In the genomic region with DNA sequence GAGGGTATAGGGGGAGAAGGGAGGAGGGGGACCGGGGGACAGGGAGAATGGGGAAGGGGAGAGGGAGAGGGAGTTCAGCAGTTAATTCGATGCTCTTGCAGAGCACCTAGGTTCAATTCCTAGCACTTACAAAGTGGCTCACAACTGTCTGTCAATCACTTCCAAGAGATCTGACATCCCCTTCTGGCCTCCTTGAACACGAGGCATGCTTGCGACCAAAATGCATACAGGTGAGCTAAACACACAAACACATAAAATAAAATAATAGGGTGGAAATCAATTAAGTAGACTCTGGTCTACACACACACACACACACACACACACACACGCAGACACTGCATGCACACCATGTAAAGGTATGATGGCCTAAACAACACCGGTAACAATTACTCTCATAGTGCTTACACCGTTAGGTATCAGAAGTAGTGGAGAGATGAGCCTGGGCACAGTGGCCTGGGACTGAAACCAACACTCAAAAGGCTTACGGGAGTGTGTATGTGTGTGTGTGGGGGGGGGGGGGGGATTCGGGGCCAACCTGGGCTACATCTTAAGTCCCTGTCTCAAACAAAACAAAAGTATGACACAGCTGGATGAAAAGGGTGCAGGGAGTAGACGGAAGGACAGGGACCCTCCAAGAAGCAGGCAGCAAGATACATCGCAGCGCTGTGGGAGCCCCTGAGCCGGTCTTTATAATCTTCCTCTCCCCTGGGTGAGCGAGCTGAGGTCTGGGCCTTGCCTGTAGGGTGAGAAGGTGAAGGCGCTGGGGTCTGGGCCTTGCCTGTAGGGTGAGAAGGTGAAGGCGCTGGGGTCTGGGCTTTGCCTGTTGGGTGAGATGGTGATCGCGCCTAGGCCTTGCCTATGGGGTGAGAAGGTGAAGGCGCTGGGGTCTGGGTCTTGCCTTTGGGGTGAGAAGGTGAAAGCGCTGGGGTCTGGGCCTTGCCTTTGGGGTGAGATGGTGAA, we compare ENCODE assay signal across 11 mouse cellular contexts. TPM values are rescaled to one million over a fixed set of nuclear protein-coding genes. Genes with fewer than 3 reads are reported as not detected.
DNase-seq lines count a peak whose midpoint lies in the region; ATAC-seq and TF ChIP-seq lines count a peak whose summit lies in the region.
"Had no signal": no experiment of that assay in that cellular context is flagged by ENCODE, and none has a peak within 500 bp of the region (broad histone marks: within the 10 kb centered on the region; RNA-seq: fewer than 3 reads in every experiment).

No protein-coding gene starts in this region.

- no peaks in the 10 kb centered on the region for H3K27me3 ChIP-seq in G1E (ENCODE audit: insufficient read depth, low read length)
- H3K27me3 ChIP-seq in myocyte (ENCODE audit: control insufficient read depth, insufficient read depth, insufficient read length): no peaks in the 10 kb centered on the region
- H3K27me3 ChIP-seq in forebrain, embryonic 14.5 days (replicated peaks; ENCODE audit: control insufficient read depth, insufficient read depth, low read length): no peaks in the 10 kb centered on the region
- H3K27me3 ChIP-seq: midbrain, embryonic 15.5 days had no signal

- TF ChIP-seq CTCF in lung, adult 2 months (IDR thresholded peaks at IDR 0.05; ENCODE audit: insufficient read depth, low read length): no peak
- no peak for TF ChIP-seq CTCF in G1E (IDR thresholded peaks at IDR 0.05; ENCODE audit: low read depth, low read length)

- no peak overlapping the region for H3K27ac ChIP-seq in forebrain, embryonic 14.5 days (ENCODE audit: low read depth, low read length)
- H3K27ac ChIP-seq: midbrain, embryonic 15.5 days had no signal

- H3K9ac ChIP-seq in forebrain, embryonic 14.5 days (ENCODE audit: low read length): no peak overlapping the region
- H3K9ac ChIP-seq: midbrain, embryonic 15.5 days had no signal

- no peak for DNase-seq in lung, adult 2 months
- DNase-seq in lung, postnatal 14 days: no peak
- no peak for DNase-seq in G1E (ENCODE audit: low spot score)
- peak; percentile 78 for DNase-seq in induced T-regulatory cell, adult 2 months (ENCODE audit: low read depth)
- no peak for DNase-seq in forebrain, embryonic 14.5 days (ENCODE audit: low spot score)
- no peak for DNase-seq in layer of hippocampus, adult 18-20 months (ENCODE audit: low spot score in 2 of 2)
- DNase-seq: cerebellum, postnatal 25 days; retina, postnatal 1 day had no signal

- TF ChIP-seq POLR2A in lung, adult 2 months (IDR thresholded peaks at IDR 0.05; ENCODE audit: borderline replicate concordance, extremely low read depth, low read depth, low read length): no peak
- TF ChIP-seq POLR2A in myocyte (IDR thresholded peaks at IDR 0.05; ENCODE audit: insufficient read length, low read depth): no peak

- peak overlapping the region; percentile 55 for H3ac ChIP-seq in myocyte (ENCODE audit: control insufficient read depth, insufficient read length)

- 81% methylated on average over 20 of the region's 20 CpGs for WGBS in lung, adult 2 months
- WGBS in forebrain, embryonic 14.5 days: 89% methylated on average over 20 of the region's 20 CpGs

- no peaks in the 10 kb centered on the region for H3K9me3 ChIP-seq in G1E (replicated peaks)
- H3K9me3 ChIP-seq in forebrain, embryonic 14.5 days (replicated peaks; ENCODE audit: control insufficient read depth, low read length): no peaks in the 10 kb centered on the region
- H3K9me3 ChIP-seq: midbrain, embryonic 15.5 days had no signal

- H3K36me3 ChIP-seq in G1E (replicated peaks) (peaks cover 34% of the 10 kb centered on the region), myocyte (ENCODE audit: control insufficient read depth, insufficient read depth) (peaks cover 9% of the 10 kb centered on the region)
- H3K36me3 ChIP-seq in forebrain, embryonic 14.5 days (ENCODE audit: control insufficient read depth, insufficient read depth, low read length): no peaks in the 10 kb centered on the region
- H3K36me3 ChIP-seq: midbrain, embryonic 15.5 days had no signal

- H3K79me2 ChIP-seq in myocyte (ENCODE audit: control insufficient read depth, insufficient read depth): peaks cover 20% of the 10 kb centered on the region

- H3K4me3 ChIP-seq in lung, adult 2 months (replicated peaks; ENCODE audit: extremely low read depth, low read depth, low read length): peak overlapping the region; percentile 36
- H3K4me3 ChIP-seq in G1E (ENCODE audit: low read depth, low read length): peak overlapping the region; percentile 81
- peak overlapping the region; percentile 55 for H3K4me3 ChIP-seq in myocyte
- no peak overlapping the region for H3K4me3 ChIP-seq in forebrain, embryonic 14.5 days (ENCODE audit: low read depth, low read length)
- H3K4me3 ChIP-seq: midbrain, embryonic 15.5 days had no signal

- ATAC-seq in G1E (ENCODE audit: extremely low read depth, insufficient number of reproducible peaks, low FRiP score, poor library complexity, severe bottlenecking): no peak
- no peak for ATAC-seq in forebrain, embryonic 14.5 days
- ATAC-seq: midbrain, embryonic 15.5 days had no signal

- H3K4me2 ChIP-seq in myocyte (ENCODE audit: low read depth): peak overlapping the region; percentile 76
- H3K4me2 ChIP-seq in forebrain, embryonic 14.5 days (ENCODE audit: low read length): no peak overlapping the region
- H3K4me2 ChIP-seq: midbrain, embryonic 15.5 days had no signal

- peaks cover 6% of the 10 kb centered on the region for H3K4me1 ChIP-seq in lung, adult 2 months (ENCODE audit: control insufficient read depth, insufficient read depth, low read length)
- H3K4me1 ChIP-seq in G1E (ENCODE audit: insufficient read depth, low read depth, low read length): peaks cover 70% of the 10 kb centered on the region
- H3K4me1 ChIP-seq in forebrain, embryonic 14.5 days (ENCODE audit: control insufficient read depth, insufficient read depth, low read length): no peaks in the 10 kb centered on the region

TF ChIP-seq in myocyte, 11 proteins besides CTCF, POLR2A, EP300 and RAD21:
- TF ChIP-seq SRF (IDR thresholded peaks at IDR 0.05; ENCODE audit: control insufficient read depth, insufficient read length, low read depth) (no peak), REST (IDR thresholded peaks at IDR 0.05; ENCODE audit: insufficient read depth, insufficient read length) (no peak), POLR2AphosphoS2 (IDR thresholded peaks at IDR 0.05; ENCODE audit: insufficient read length, low read depth) (no peak), TCF12 (IDR thresholded peaks at IDR 0.05; ENCODE audit: insufficient read depth, poor library complexity, severe bottlenecking) (no peak), CEBPB (IDR thresholded peaks at IDR 0.05; ENCODE audit: insufficient read depth, poor library complexity, severe bottlenecking) (no peak), MAX (IDR thresholded peaks at IDR 0.05; ENCODE audit: low read depth) (no peak), MYOG (IDR thresholded peaks at IDR 0.05; ENCODE audit: control insufficient read depth in 1 of 3, insufficient read depth in 1 of 3, insufficient read length in 2 of 3, low read depth in 2 of 3) (no peak)

RNA-seq across cellular contexts. Expression of gene AI467606, which starts 0.7 kb away (rescaled TPM):
- polyA plus RNA-seq in lung, adult 2 months (2012; rRNA removed): 45.0 and 49.9 TPM in 2 replicates
- total RNA-seq in G1E (2014; fragmentation: Nextera tagmentation): 39.5 and 42.1 TPM in 2 replicates
- total RNA-seq in G1E (2017): 42.2 and 50.8 TPM in 2 replicates
- 134 and 143 TPM in 2 replicates for polyA plus RNA-seq in G1E (2012)
- 45.0 TPM for polyA plus RNA-seq in myocyte (2012; fragmentation: generic; extraction: Trizol)
- 1.5 and 2.2 TPM in 2 replicates for polyA plus RNA-seq in forebrain, embryonic 14.5 days (2014; fragmentation: Nextera tagmentation; extraction: Ambion mirVana)
- 1 to 10 TPM in 1 of 2 experiments, under 1 TPM in 1; 0.84 to 1.6 TPM for total RNA-seq in layer of hippocampus, adult 18-20 months (2021)

RNA-seq across cellular contexts. Expression of gene Zg16, which starts 3.3 kb away (rescaled TPM):
- 0.37 and 19.0 TPM in 2 replicates for polyA plus RNA-seq in lung, adult 2 months (2012; rRNA removed)
- 2.9 TPM in 1 of 2 replicates, not detected in the other for total RNA-seq in G1E (2014; fragmentation: Nextera tagmentation)
- total RNA-seq in G1E (2017): 0.17 TPM in 1 of 2 replicates, not detected in the other
- not detected in 2 replicates for polyA plus RNA-seq in G1E (2012)
- not detected for polyA plus RNA-seq in myocyte (2012; fragmentation: generic; extraction: Trizol)
- polyA plus RNA-seq in forebrain, embryonic 14.5 days (2014; fragmentation: Nextera tagmentation; extraction: Ambion mirVana): not detected in 2 replicates
- not detected for total RNA-seq in layer of hippocampus, adult 18-20 months (2021)
- total RNA-seq: layer of hippocampus, postnatal 10 days had no signal
- polyA plus RNA-seq: midbrain, embryonic 15.5 days had no signal

RNA-seq across cellular contexts. Expression of gene Qprt, which starts 31.6 kb away (rescaled TPM):
- 0.57 and 0.93 TPM in 2 replicates for polyA plus RNA-seq in lung, adult 2 months (2012; rRNA removed)
- 4.5 and 8.0 TPM in 2 replicates for total RNA-seq in G1E (2014; fragmentation: Nextera tagmentation)
- total RNA-seq in G1E (2017): 2.0 and 3.7 TPM in 2 replicates
- 1.2 and 1.9 TPM in 2 replicates for polyA plus RNA-seq in G1E (2012)
- polyA plus RNA-seq in myocyte (2012; fragmentation: generic; extraction: Trizol): 0.04 TPM
- polyA plus RNA-seq in forebrain, embryonic 14.5 days (2014; fragmentation: Nextera tagmentation; extraction: Ambion mirVana): 0.66 and 0.91 TPM in 2 replicates
- under 1 TPM; 0.20 to 0.50 TPM for total RNA-seq in layer of hippocampus, adult 18-20 months (2021)

RNA-seq across cellular contexts. Expression of gene Spn, which starts 47.2 kb away (rescaled TPM):
- 11.8 and 13.2 TPM in 2 replicates for polyA plus RNA-seq in lung, adult 2 months (2012; rRNA removed)
- total RNA-seq in G1E (2014; fragmentation: Nextera tagmentation): 52.8 and 55.4 TPM in 2 replicates
- total RNA-seq in G1E (2017): 251 and 278 TPM in 2 replicates
- 81.4 and 90.2 TPM in 2 replicates for polyA plus RNA-seq in G1E (2012)
- 21.7 TPM for polyA plus RNA-seq in myocyte (2012; fragmentation: generic; extraction: Trizol)
- not detected in 2 replicates for polyA plus RNA-seq in forebrain, embryonic 14.5 days (2014; fragmentation: Nextera tagmentation; extraction: Ambion mirVana)
- total RNA-seq in layer of hippocampus, adult 18-20 months (2021): under 1 TPM; 0.25 to 0.30 TPM

RNA-seq across cellular contexts. Expression of gene Kif22, which starts 48.2 kb away (rescaled TPM):
- polyA plus RNA-seq in lung, adult 2 months (2012; rRNA removed): 0.78 and 1.3 TPM in 2 replicates
- total RNA-seq in G1E (2014; fragmentation: Nextera tagmentation) (71.3 and 74.6 TPM in 2 replicates), G1E (2017) (88.0 and 101 TPM in 2 replicates)
- polyA plus RNA-seq in G1E (2012) (41.8 and 44.2 TPM in 2 replicates), myocyte (2012; fragmentation: generic; extraction: Trizol) (29.9 TPM)
- 75.9 and 91.8 TPM in 2 replicates for polyA plus RNA-seq in forebrain, embryonic 14.5 days (2014; fragmentation: Nextera tagmentation; extraction: Ambion mirVana)
- 1 to 10 TPM; 3.1 to 6.0 TPM for total RNA-seq in layer of hippocampus, adult 18-20 months (2021)

Comparison
In these comparisons a context has a peak if more than half of its experiments do, and no peak if none do; other contexts are left out.
1. RNA of gene AI467606, which starts 0.7 kb away (polyA plus RNA-seq): 134 to 143 TPM in G1E, 45.0 TPM in myocyte (single experiment) and 45.0 to 49.9 TPM in lung, adult 2 months; 1.5 to 2.2 TPM in forebrain, embryonic 14.5 days; every median in the first group is over 10 times any median in the second.